Mouse (Mus musculus) brain, embryonic 14.5 days (tissue): ENCODE data around the gene Sp9.

Experiments
- CTCF ChIP-seq: fragments of 200-500 bp; IDR thresholded peaks from 2 replicates; pipeline ENCODE4 v1.5.1; 2012; ENCODE audit warnings: inconsistent platforms, mild to moderate bottlenecking, moderate library complexity, borderline replicate concordance; ENCODE audit not compliant: insufficient read depth, insufficient read length; ENCODE audit errors: extremely low read depth
- POLR2A ChIP-seq: fragments of 200-500 bp; IDR thresholded peaks from 2 replicates; pipeline ENCODE4 v1.6.1; 2012; ENCODE audit warnings: mild to moderate bottlenecking, inconsistent platforms, borderline replicate concordance; ENCODE audit not compliant: poor library complexity, insufficient read depth, insufficient read length, severe bottlenecking; ENCODE audit errors: extremely low read depth

GRCm38 (mm10) chr2:73268281-73268680 lies 3.4 kb upstream of the Sp9 start:
- TF ChIP-seq CTCF (no peak), POLR2A (no peak)
